Mouse (Mus musculus) gastrocnemius, postnatal 36 days (tissue): Measurements from ENCODE around the gene Tle1. TPM values are rescaled to one million over a fixed set of nuclear protein-coding genes. Genes with fewer than 3 reads are reported as not detected.
A peak's percentile ranks its signal among the peaks of the same experiment; 100 is the strongest.

ENCODE experiments used
- DNase-seq, 2 experiments: peaks; one replicate each; pipeline ENCODE4 v3.0.0; 2022
- intact Hi-C: fragments of 180-260 bp; cut with DNase I; formaldehyde crosslinking; loops from one replicate; pipeline ENCODE4 v1.15.1; 2025
- long read RNA-seq, 2 experiments: library from polyadenylated mRNA; stranded (forward); transcript quantifications; one replicate each; pipeline ENCODE4 v2.0.0; 2021
- total RNA-seq, 2 experiments: library from RNA; stranded (reverse); gene quantifications; 2 replicates each; pipeline ENCODE4 v1.2.3; 2021

The Tle1 gene
- total RNA-seq = 10 to 100 TPM; 15.0 to 17.9 TPM
- long read RNA-seq, experiment 1, transcript Tle1-205 (7 exons, 2,067 nt) = major isoform, 5 of 8 reads
- long read RNA-seq, experiment 1, partial matches to known transcripts = 2 of 8 reads
- long read RNA-seq, experiment 1, other reads (novel, unspliced or antisense) = 1 of 8 reads
- long read RNA-seq, experiment 2, transcript Tle1-205 (7 exons, 2,067 nt) = major isoform, 8 of 28 reads
- long read RNA-seq, experiment 2, partial matches to known transcripts = 10 of 28 reads
- long read RNA-seq, experiment 2, other reads (novel, unspliced or antisense) = 10 of 28 reads

GRCm38 (mm10) chr4:72200559-72201409 is at the start of gene Tle1:
Gene Tle1 (minus strand): TSS chr4:72200919.
- intact Hi-C loops = no loop called here
- peak; percentile 98 to 99 for DNase-seq

GRCm38 (mm10) chr4:72233584-72234219 is 33.0 kb upstream of the Tle1 start:
- intact Hi-C loops = no loop called here
- no peak for DNase-seq

- intact Hi-C loops = no loop called here
- DNase-seq = no peak
These were observed 31.5 kb upstream of the Tle1 start for GRCm38 (mm10) chr4:72232206-72232605.

- intact Hi-C loops = no loop called here
- DNase-seq = no peak
These were observed 30.1 kb upstream of the Tle1 start for GRCm38 (mm10) chr4:72230832-72231231.

- DNase-seq = no peak
- intact Hi-C loops = no loop called here
These were observed 20.9 kb upstream of the Tle1 start for GRCm38 (mm10) chr4:72221629-72222028.

GRCm38 (mm10) chr4:72204420-72205045 is 3.8 kb upstream of the Tle1 start:
- intact Hi-C loops = no loop called here
- no peak for DNase-seq

GRCm38 (mm10) chr4:72201521-72201991 is 837 bp upstream of the Tle1 start:
- peak in 1 of 2 experiments; percentile 12 for DNase-seq
- intact Hi-C loops = no loop called here

GRCm38 (mm10) chr4:72199571-72200558 is 854 bp downstream of the Tle1 start:
- peak; percentile 21 to 53 for DNase-seq
- intact Hi-C loops = loop anchor here (5.0 to 10.0 kb wide), 2 partner anchors 58 to 135 kb away; no protein-coding TSS in a partner anchor

- intact Hi-C loops = loop anchor here (5.0 to 10.0 kb wide), 2 partner anchors 57 to 134 kb away; no protein-coding TSS in a partner anchor
- peak; percentile 69 to 71 for DNase-seq
These were observed 1.8 kb downstream of the Tle1 start for GRCm38 (mm10) chr4:72198877-72199411.

GRCm38 (mm10) chr4:72197888-72198605 is 2.7 kb downstream of the Tle1 start:
- no peak for DNase-seq
- intact Hi-C loops = loop anchor here (5.0 to 10.0 kb wide), 2 partner anchors 56 to 133 kb away; no protein-coding TSS in a partner anchor

GRCm38 (mm10) chr4:72195116-72195835 is 5.4 kb downstream of the Tle1 start:
- intact Hi-C loops = loop anchor here (5.0 to 10.0 kb wide), 2 partner anchors 53 to 130 kb away; no protein-coding TSS in a partner anchor
- DNase-seq = no peak

GRCm38 (mm10) chr4:72193276-72193675 is 7.4 kb downstream of the Tle1 start:
- intact Hi-C loops = loop anchor here (5.0 to 10.0 kb wide), 2 partner anchors 36 to 128 kb away; no protein-coding TSS in a partner anchor
- no peak for DNase-seq

GRCm38 (mm10) chr4:72184476-72184875 is 16.2 kb downstream of the Tle1 start:
- intact Hi-C loops = no loop called here

GRCm38 (mm10) chr4:72182343-72182988 is 18.3 kb downstream of the Tle1 start:
- DNase-seq = no peak
- intact Hi-C loops = no loop called here

More at GRCm38 (mm10) chr4:72184476-72184875, 16.2 kb downstream of the Tle1 start:
- DNase-seq = no peak

GRCm38 (mm10) chr4:72175943-72176342 is 24.8 kb downstream of the Tle1 start:
- intact Hi-C loops = no loop called here
- no peak for DNase-seq

- intact Hi-C loops = no loop called here
- no peak for DNase-seq
These were observed 32.5 kb downstream of the Tle1 start for GRCm38 (mm10) chr4:72168267-72168666.

GRCm38 (mm10) chr4:72167761-72168229 is 32.9 kb downstream of the Tle1 start:
- DNase-seq = no peak
- intact Hi-C loops = no loop called here
